Mouse (Mus musculus) embryonic fibroblast, embryonic 13.5 days (primary cell): ENCODE data around the gene Gm11983.

Experiments used
- CTCF ChIP-seq: IDR thresholded peaks from 2 replicates; pipeline ENCODE4 v1.5.1; 2011; ENCODE audit warnings: mild to moderate bottlenecking, control low read depth, low read length, moderate library complexity, borderline replicate concordance; ENCODE audit not compliant: insufficient read depth
- POLR2A ChIP-seq: IDR thresholded peaks from 2 replicates; pipeline ENCODE4 v1.6.1; 2011; ENCODE audit warnings: low read depth, mild to moderate bottlenecking, control low read depth, low read length, moderate library complexity

- no peak for TF ChIP-seq CTCF
- no peak for TF ChIP-seq POLR2A
Measured at GRCm38 (mm10) chr11:6828196-6828595, 9.3 kb downstream of the Gm11983 start.
